Mouse (Mus musculus) adrenal gland, postnatal 25 days (tissue): Measurements from ENCODE around the gene Klhdc8a. TPM values are rescaled to one million over a fixed set of nuclear protein-coding genes. Genes with fewer than 3 reads are reported as not detected.

ENCODE experiments used
- DNase-seq: peaks from one replicate; pipeline ENCODE4 v3.0.0; 2021; ENCODE audit warnings: mixed read lengths
- total RNA-seq: library from RNA; stranded (reverse); gene quantifications from 2 replicates; pipeline ENCODE4 v1.2.3, GENCODE M21; 2021

The Klhdc8a gene
- total RNA-seq, 1 experiment from 2014 or later: 153 TPM

- DNase-seq: no peak
Observed at GRCm38 (mm10) chr1:132290921-132291675, 7.3 kb upstream of the Klhdc8a start.

- no peak for DNase-seq
Observed at GRCm38 (mm10) chr1:132291706-132292105, 6.7 kb upstream of the Klhdc8a start.

GRCm38 (mm10) chr1:132292318-132293129 is 5.9 kb upstream of the Klhdc8a start:
- DNase-seq: peak; percentile 66

- no peak for DNase-seq
Observed at GRCm38 (mm10) chr1:132295506-132295905, 2.9 kb upstream of the Klhdc8a start.

- DNase-seq: peak; percentile 74
Observed at GRCm38 (mm10) chr1:132296051-132296450, 2.4 kb upstream of the Klhdc8a start.

- DNase-seq: peak; percentile 66
Observed at GRCm38 (mm10) chr1:132298801-132299464, 507 bp downstream of the Klhdc8a start.

- DNase-seq: peak; percentile 69
Observed at GRCm38 (mm10) chr1:132299744-132300143, 1.3 kb downstream of the Klhdc8a start.

GRCm38 (mm10) chr1:132301242-132301641 is 2.8 kb downstream of the Klhdc8a start:
- DNase-seq: no peak

- DNase-seq: no peak
Observed at GRCm38 (mm10) chr1:132302341-132302866, 4.0 kb downstream of the Klhdc8a start.

- DNase-seq: no peak
Observed at GRCm38 (mm10) chr1:132304618-132305214, 6.3 kb downstream of the Klhdc8a start.

- DNase-seq: peak; percentile 71
Observed at GRCm38 (mm10) chr1:132306160-132306559, 7.7 kb downstream of the Klhdc8a start.

GRCm38 (mm10) chr1:132306808-132307207 is 8.4 kb downstream of the Klhdc8a start:
- no peak for DNase-seq

- no peak for DNase-seq
Observed at GRCm38 (mm10) chr1:132307962-132308361, 9.5 kb downstream of the Klhdc8a start.

- no peak for DNase-seq
Observed at GRCm38 (mm10) chr1:132308674-132309073, 10.2 kb downstream of the Klhdc8a start.

- no peak for DNase-seq
Observed at GRCm38 (mm10) chr1:132310754-132311153, 12.3 kb downstream of the Klhdc8a start.

GRCm38 (mm10) chr1:132311174-132311859 is 12.9 kb downstream of the Klhdc8a start:
- DNase-seq: no peak

GRCm38 (mm10) chr1:132312043-132312442 is 13.6 kb downstream of the Klhdc8a start:
- DNase-seq: no peak

- no peak for DNase-seq
Observed at GRCm38 (mm10) chr1:132312703-132313102, 14.3 kb downstream of the Klhdc8a start.

- peak; percentile 90 for DNase-seq
Observed at GRCm38 (mm10) chr1:132315889-132316624, 17.6 kb downstream of the Klhdc8a start, which contains the start of gene Nuak2. Gene Nuak2, plus strand, starts transcription at chr1:132316126.

- DNase-seq: no peak
Observed at GRCm38 (mm10) chr1:132316625-132316994, 18.2 kb downstream of the Klhdc8a start.

GRCm38 (mm10) chr1:132317413-132317812 is 19.0 kb downstream of the Klhdc8a start:
- DNase-seq: no peak
